9 mouse cellular contexts compared by ENCODE assay signal in genomic region chr4:32336642-32337041, GRCm38 (mm10).
DNase-seq lines count a peak whose midpoint lies in the region; ATAC-seq and TF ChIP-seq lines count a peak whose summit lies in the region.
"Had no signal": no experiment of that assay in that cellular context is flagged by ENCODE, and none has a peak within 500 bp of the region (broad histone marks: within the 10 kb centered on the region; RNA-seq: fewer than 3 reads in every experiment).

No protein-coding gene starts in this region.

- DNase-seq in kidney, adult 2 months = peak; percentile 68
- no peak for DNase-seq in kidney, postnatal 14 days
- DNase-seq in liver, postnatal 0 days = no peak
- DNase-seq in urinary bladder, postnatal 25 days (ENCODE audit: low spot score) = no peak
- DNase-seq in cerebellum, adult 11 months = no peak
- DNase-seq in cerebellum, adult 8-10 months = no peak

- H3K9me3 ChIP-seq in heart, embryonic 11.5 days (replicated peaks; ENCODE audit: control insufficient read depth, low read length) = no peaks in the 10 kb centered on the region
- H3K9me3 ChIP-seq in liver, postnatal 0 days (ENCODE audit: low read length) = no peaks in the 10 kb centered on the region

- 75% methylated on average over 4 of the region's 4 CpGs for WGBS in kidney, adult 2 months
- 17% methylated on average over 4 of the region's 4 CpGs for WGBS in heart, embryonic 11.5 days (ENCODE audit: insufficient replicate concordance)
- 46% methylated on average over 4 of the region's 4 CpGs for WGBS in liver, postnatal 0 days (ENCODE audit: insufficient replicate concordance)

- H3K36me3 ChIP-seq in kidney, adult 2 months (ENCODE audit: control insufficient read depth, insufficient read depth, low read length) = no peaks in the 10 kb centered on the region
- H3K36me3 ChIP-seq in heart, embryonic 11.5 days (ENCODE audit: control insufficient read depth, insufficient read depth, low read length) = no peaks in the 10 kb centered on the region
- H3K36me3 ChIP-seq in liver, postnatal 0 days (replicated peaks; ENCODE audit: insufficient read depth, low read length) = no peaks in the 10 kb centered on the region; the same call in 1 of the 2 replicates

- no peaks in the 10 kb centered on the region for H3K27me3 ChIP-seq in kidney, adult 2 months (replicated peaks; ENCODE audit: control insufficient read depth, insufficient read depth, low read length)
- H3K27me3 ChIP-seq in heart, embryonic 11.5 days (ENCODE audit: control insufficient read depth, insufficient read depth, low read length) = no peaks in the 10 kb centered on the region
- no peaks in the 10 kb centered on the region for H3K27me3 ChIP-seq in liver, postnatal 0 days (ENCODE audit: insufficient read depth, low read length)
- H3K27me3 ChIP-seq: CH12.LX had no signal

- no peak overlapping the region for H3K4me3 ChIP-seq in kidney, adult 2 months (ENCODE audit: insufficient read depth, low read depth, low read length)
- no peak overlapping the region for H3K4me3 ChIP-seq in heart, embryonic 11.5 days (ENCODE audit: low read depth, low read length)
- H3K4me3 ChIP-seq in liver, postnatal 0 days (ENCODE audit: low read depth, low read length) = no peak overlapping the region

- peak overlapping the region; percentile 39; the same call in 1 of the 2 replicates for H3K9ac ChIP-seq in heart, embryonic 11.5 days (ENCODE audit: low read depth, low read length)
- no peak overlapping the region for H3K9ac ChIP-seq in liver, postnatal 0 days (replicated peaks)

- peaks cover 6% of the 10 kb centered on the region; the same call in 1 of the 2 replicates for H3K4me1 ChIP-seq in kidney, adult 2 months (ENCODE audit: control insufficient read depth, insufficient read depth, low read length)
- H3K4me1 ChIP-seq in heart, embryonic 11.5 days (ENCODE audit: control insufficient read depth, insufficient read depth, low read length) = peaks cover 40% of the 10 kb centered on the region
- H3K4me1 ChIP-seq in liver, postnatal 0 days (ENCODE audit: insufficient read depth) = peaks cover 23% of the 10 kb centered on the region

- no peak for TF ChIP-seq CTCF in kidney, adult 2 months (conservative IDR thresholded peaks at IDR 0.05; ENCODE audit: insufficient read depth, insufficient read length, low read depth, low read length)
- no peak for TF ChIP-seq CTCF in liver, postnatal 0 days (IDR thresholded peaks at IDR 0.05; ENCODE audit: low read depth)

- TF ChIP-seq EP300 in liver, postnatal 0 days (IDR thresholded peaks at IDR 0.05; ENCODE audit: low read depth) = no peak

- no peak overlapping the region for H3K27ac ChIP-seq in kidney, adult 2 months (ENCODE audit: insufficient read depth, low read depth, low read length)
- peak overlapping the region; percentile 81 for H3K27ac ChIP-seq in heart, embryonic 11.5 days (ENCODE audit: low read depth, low read length)
- no peak overlapping the region for H3K27ac ChIP-seq in liver, postnatal 0 days (ENCODE audit: low read depth)

- TF ChIP-seq POLR2A in kidney, adult 2 months (IDR thresholded peaks at IDR 0.05; ENCODE audit: low read depth, low read length) = no peak

- ATAC-seq in CD4-positive, CD25-positive, alpha-beta regulatory T cell, adult 4 months = peak; percentile 27
- ATAC-seq in heart, embryonic 11.5 days (replicated peaks; ENCODE audit: insufficient number of reproducible peaks, low FRiP score, low TSS enrichment) = 0 out of 2 replicates have a peak, but pooled peaks have one; percentile 52
- no peak for ATAC-seq in liver, postnatal 0 days

- H3K4me2 ChIP-seq in heart, embryonic 11.5 days = peak overlapping the region; percentile 45
- peak overlapping the region; percentile 20 for H3K4me2 ChIP-seq in liver, postnatal 0 days (ENCODE audit: low read depth, low read length)
